Mouse (Mus musculus) limb, embryonic 11.5 days (tissue): ENCODE measurements around the gene Hint2. TPM values are rescaled to one million over a fixed set of nuclear protein-coding genes. Genes with fewer than 3 reads are reported as not detected.

ENCODE experiments used
- ATAC-seq: fragments of 200-750 bp; cut with Nextera tagmentation; 2 replicates; pipeline ENCODE4 v1.8.0; 2017; ENCODE audit warnings: low read depth; ENCODE audit not compliant: insufficient number of reproducible peaks, low FRiP score, low TSS enrichment
- DNase-seq: peaks from one replicate; pipeline ENCODE4 v3.0.0-alpha.2; 2015; ENCODE audit warnings: low spot score
- H3K27ac ChIP-seq: fragments of 300-500 bp; sonication (generic); replicated peaks from 2 replicates; pipeline ENCODE4 v1.5.1; 2014; ENCODE audit warnings: low read depth, mild to moderate bottlenecking, low read length
- H3K27me3 ChIP-seq: fragments of 300-500 bp; sonication (generic); 2 replicates; pipeline ENCODE4 v1.6.1; 2014; ENCODE audit warnings: mild to moderate bottlenecking, low read length, mixed read lengths; ENCODE audit not compliant: control insufficient read depth, insufficient read depth
- H3K36me3 ChIP-seq: fragments of 300-500 bp; sonication (generic); 2 replicates; pipeline ENCODE4 v1.6.1; 2014; ENCODE audit warnings: mild to moderate bottlenecking, low read length, moderate library complexity, mixed read lengths; ENCODE audit not compliant: control insufficient read depth, insufficient read depth
- H3K4me1 ChIP-seq: fragments of 300-500 bp; sonication (generic); 2 replicates; pipeline ENCODE4 v1.6.1; 2014; ENCODE audit warnings: low read length, mixed read lengths; ENCODE audit not compliant: control insufficient read depth, insufficient read depth
- H3K4me2 ChIP-seq: fragments of 300-500 bp; sonication (generic); 2 replicates; pipeline ENCODE4 v1.6.1; 2014; ENCODE audit warnings: low read depth, mild to moderate bottlenecking, moderate library complexity; ENCODE audit not compliant: severe bottlenecking
- H3K4me3 ChIP-seq: fragments of 300-500 bp; sonication (generic); 2 replicates; pipeline ENCODE4 v1.5.1; 2014; ENCODE audit warnings: low read depth, low read length
- H3K9ac ChIP-seq: fragments of 300-500 bp; sonication (generic); 2 replicates; pipeline ENCODE4 v1.6.1; 2014; ENCODE audit warnings: mild to moderate bottlenecking, low read length
- H3K9me3 ChIP-seq: fragments of 300-500 bp; sonication (generic); 2 replicates; pipeline ENCODE4 v1.6.1; 2016; ENCODE audit warnings: low read length; ENCODE audit not compliant: control insufficient read depth
- WGBS: fragments of 180-500 bp; shearing (Covaris S2); extraction: QIAGEN DNeasy Blood & Tissue Kit; methylation state at CpG from one replicate; pipeline ENCODE4 v1.1.7; 2014; 5-methylcytosine and 5-hydroxymethylcytosine counted together
- microRNA-seq: library from miRNA; unstranded; fragments of <30 nt; microRNA quantifications from one replicate; pipeline ENCODE4, GENCODE M21; 2016
- polyA plus RNA-seq: library from polyadenylated mRNA; unstranded; fragments of >200 nt; fragmentation: Nextera tagmentation; extraction: Ambion mirVana; gene quantifications from 2 replicates; pipeline ENCODE4 v1.2.1, GENCODE M21; 2014

The Hint2 gene
- polyA plus RNA-seq, 1 experiment from 2014 or later: 71.4 TPM

- DNase-seq (no peak), ATAC-seq (no peak)
- H3K4me3 ChIP-seq: no peak overlapping the region
- H3K4me1 ChIP-seq: no peaks in the 10 kb centered on the region
- H3K9ac ChIP-seq: no peak overlapping the region
- H3K4me2 ChIP-seq: no peak overlapping the region
- no peaks in the 10 kb centered on the region for H3K9me3 ChIP-seq
- 82% methylated on average over 9 of the region's 9 CpGs for WGBS
- no peak overlapping the region for H3K27ac ChIP-seq
- no peaks in the 10 kb centered on the region for H3K36me3 ChIP-seq
- H3K27me3 ChIP-seq: no peaks in the 10 kb centered on the region
These were observed 51.2 kb downstream of the Hint2 start for GRCm38 (mm10) chr4:43604751-43605685.

Small RNAs within 50 kb of the gene (microRNA-seq; reads per million reads assigned to microRNA genes)
- gene Gm25262: not detected

Other genes with a start within 250 kb of the Hint2 start
- gene Fam166b, start 227.3 kb downstream of the Hint2 start, polyA plus RNA-seq: 0.14 TPM in 1 of 2 replicates, not detected in the other
- 9.8 TPM in 2 replicates for gene Tesk1, start 214.5 kb downstream of the Hint2 start, polyA plus RNA-seq
- 2.4 and 4.0 TPM in 2 replicates for gene Cd72, start 201.8 kb downstream of the Hint2 start, polyA plus RNA-seq
- gene Sit1, start 172.7 kb downstream of the Hint2 start, polyA plus RNA-seq: not detected in 2 replicates
- 58.3 and 58.9 TPM in 2 replicates for gene Ccdc107, start 163.6 kb downstream of the Hint2 start, polyA plus RNA-seq
- 45.6 and 48.2 TPM in 2 replicates for gene Arhgef39, start 156.8 kb downstream of the Hint2 start, polyA plus RNA-seq
- gene Car9, start 149.5 kb downstream of the Hint2 start, polyA plus RNA-seq: 0.65 and 1.1 TPM in 2 replicates
- 104 and 110 TPM in 2 replicates for gene Tpm2, start 132.7 kb downstream of the Hint2 start, polyA plus RNA-seq
- 39.4 and 43.3 TPM in 2 replicates for gene Creb3, start 94.1 kb downstream of the Hint2 start, polyA plus RNA-seq
- gene Tln1, start 93.8 kb downstream of the Hint2 start, polyA plus RNA-seq: 39.1 and 39.5 TPM in 2 replicates
- gene Rgp1, start 77.8 kb downstream of the Hint2 start, polyA plus RNA-seq: 32.6 and 34.1 TPM in 2 replicates
- 20.7 and 20.8 TPM in 2 replicates for gene Gba2, start 77.6 kb downstream of the Hint2 start, polyA plus RNA-seq
- 2.3 TPM in 1 of 2 replicates, not detected in the other for gene Msmp, start 72.0 kb downstream of the Hint2 start, polyA plus RNA-seq
- gene Npr2, start 24.5 kb downstream of the Hint2 start, polyA plus RNA-seq: 7.9 and 8.1 TPM in 2 replicates
- 0.89 and 1.1 TPM in 2 replicates for gene Spag8, start 2.9 kb downstream of the Hint2 start, polyA plus RNA-seq
- 2.7 and 2.8 TPM in 2 replicates for gene Tmem8b, start 12.5 kb upstream of the Hint2 start, polyA plus RNA-seq
- 2.6 and 3.0 TPM in 2 replicates for gene Fam221b, start 12.7 kb upstream of the Hint2 start, polyA plus RNA-seq
- not detected in 2 replicates for gene Olfr70, start 44.3 kb upstream of the Hint2 start, polyA plus RNA-seq
- not detected in 2 replicates for gene Olfr71, start 53.8 kb upstream of the Hint2 start, polyA plus RNA-seq
- 0.29 TPM in 1 of 2 replicates, not detected in the other for gene Hrct1, start 70.7 kb upstream of the Hint2 start, polyA plus RNA-seq
- gene Spaar, start 73.6 kb upstream of the Hint2 start, polyA plus RNA-seq: 0.20 and 0.27 TPM in 2 replicates
- gene Olfr159, start 114.5 kb upstream of the Hint2 start, polyA plus RNA-seq: not detected in 2 replicates
- gene Olfr156, start 167.4 kb upstream of the Hint2 start, polyA plus RNA-seq: 0.16 and 0.34 TPM in 2 replicates
- gene Olfr157, start 183.7 kb upstream of the Hint2 start, polyA plus RNA-seq: not detected in 2 replicates
- gene Olfr155, start 195.1 kb upstream of the Hint2 start, polyA plus RNA-seq: not detected in 2 replicates
- gene Reck, start 219.1 kb upstream of the Hint2 start, polyA plus RNA-seq: 25.7 and 26.1 TPM in 2 replicates